In the genomic region with DNA sequence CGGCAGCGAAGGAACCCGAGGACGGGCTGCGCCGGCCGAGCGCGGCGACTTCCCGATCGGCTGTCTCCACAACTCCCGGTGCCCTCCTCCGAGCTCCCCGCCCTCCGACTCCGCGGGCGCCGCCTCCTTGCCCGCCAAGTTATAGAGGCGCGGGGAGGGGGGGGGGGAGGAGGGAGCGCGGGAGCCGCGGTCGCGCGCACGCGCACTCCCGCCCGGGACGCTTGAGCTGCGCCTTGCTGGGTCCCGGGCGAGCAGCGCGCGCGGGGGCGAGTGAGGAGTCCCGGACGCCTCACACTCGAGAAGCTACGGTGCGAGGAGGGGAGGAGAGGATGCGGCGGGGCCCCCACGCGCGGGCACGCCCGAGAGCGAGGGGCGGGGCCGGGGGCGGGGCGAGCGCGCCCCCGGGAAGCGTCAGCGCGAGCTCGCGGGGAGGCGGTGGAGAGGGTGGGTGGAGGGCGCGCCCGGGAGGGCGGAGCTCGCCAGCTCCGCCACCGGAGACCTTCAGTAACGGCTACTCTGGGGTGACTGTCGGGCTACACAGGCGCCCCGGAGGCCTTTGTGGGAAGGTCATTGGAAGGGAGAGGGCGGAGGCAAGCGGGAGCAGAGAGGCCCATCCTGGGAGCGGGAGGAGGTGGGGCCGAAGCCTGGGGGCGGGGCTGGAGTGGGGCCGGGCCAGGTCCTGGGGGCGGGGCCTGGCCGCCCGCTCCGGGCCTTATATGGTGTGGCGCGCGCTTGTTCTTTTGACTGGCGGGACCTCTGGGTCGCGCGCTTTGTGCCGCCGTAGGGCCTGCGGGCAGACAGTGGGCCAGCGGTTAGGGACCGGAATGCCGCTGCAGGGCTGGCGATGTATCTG, we compare ENCODE assay signal across 8 mouse cellular contexts. TPM values are rescaled to one million over a fixed set of nuclear protein-coding genes. Genes with fewer than 3 reads are reported as not detected.
DNase-seq lines count a peak whose midpoint lies in the region; ATAC-seq and TF ChIP-seq lines count a peak whose summit lies in the region.

TSS of gene 1190002N15Rik (minus strand) at position 112 of the 853 bp plus-strand sequence.

- peak within 1 kb of the TSS; percentile 86 for H3K4me3 ChIP-seq in hindbrain, embryonic 12.5 days

- H3K4me1 ChIP-seq in hindbrain, embryonic 12.5 days: peaks cover 23% of the 10 kb centered on the region

- H3K4me2 ChIP-seq in hindbrain, embryonic 12.5 days (replicated peaks): peak within 1 kb of the TSS; percentile 85

- ATAC-seq in Patski: peak; percentile 78
- peak; percentile 94 for ATAC-seq in hindbrain, embryonic 12.5 days (ENCODE audit: low FRiP score)

- no peak for TF ChIP-seq CTCF in Patski (IDR thresholded peaks at IDR 0.05)

- no peaks in the 10 kb centered on the region for H3K36me3 ChIP-seq in hindbrain, embryonic 12.5 days

- H3K27me3 ChIP-seq in Patski: no peaks in the 10 kb centered on the region
- H3K27me3 ChIP-seq in hindbrain, embryonic 12.5 days: no peaks in the 10 kb centered on the region

- POLR2A ChIA-PET in Patski (lab: Charles Lee): interaction anchor here (0.6 to 1.2 kb wide), 2 partner anchors 17 to 132 kb away, joined by 3 to 5 read pairs; partner anchors contain the start of gene Slc9a9

- CTCF ChIA-PET in Patski (lab: Charles Lee): interaction anchor here (0.9 to 1.2 kb wide), 3 partner anchors 9 to 171 kb away, joined by 3 read pairs; no protein-coding TSS in a partner anchor

- no peak for DNase-seq in Patski (ENCODE audit: low read depth, low spot score)
- DNase-seq in cerebellum, postnatal 10 days: peak; percentile 98 to 99
- peak; percentile 89 to 90 for DNase-seq in frontal cortex, postnatal 10 days (ENCODE audit: low spot score in 2 of 2)
- DNase-seq in layer of hippocampus, postnatal 14 days (ENCODE audit: low spot score in 2 of 2): peak; percentile 91 to 94
- peak; percentile 95 for DNase-seq in lung, postnatal 10 days
- DNase-seq in ovary, postnatal 14 days (ENCODE audit: low spot score): peak; percentile 88
- peak; percentile 93 to 94 for DNase-seq in thymus, postnatal 10 days (ENCODE audit: low spot score in 2 of 2)

- H3K9ac ChIP-seq in hindbrain, embryonic 12.5 days: peak within 1 kb of the TSS; percentile 82

- H3K27ac ChIP-seq in hindbrain, embryonic 12.5 days: peak within 1 kb of the TSS; percentile 93

- no peaks in the 10 kb centered on the region for H3K9me3 ChIP-seq in hindbrain, embryonic 12.5 days (replicated peaks)

- WGBS in hindbrain, embryonic 12.5 days: 0% methylated on average over 45 of the region's 104 CpGs

- in situ Hi-C loops in Patski (cut with MboI; ENCODE audit: low pct_unique_long_range_greater_than_20kb): loop anchor here (10.0 to 25.0 kb wide), 2 partner anchors 301 to 423 kb away; no protein-coding TSS in a partner anchor

RNA-seq across cellular contexts. Expression of gene 1190002N15Rik, which starts in this region (rescaled TPM):
- 12.3 TPM for polyA plus RNA-seq in Patski (2021)
- polyA plus RNA-seq in hindbrain, embryonic 12.5 days (2016; fragmentation: Nextera tagmentation; extraction: Ambion mirVana): 34.6 and 36.4 TPM in 2 replicates
- 10 to 100 TPM; 14.1 to 15.3 TPM for total RNA-seq in layer of hippocampus, postnatal 14 days (2021)
